Mouse (Mus musculus) kidney, embryonic 14.5 days (tissue): ENCODE measurements at regions not wholly inside any gene's neighbourhood (a gene's known extent, or its start where the extent isn't known, plus 50 kb on each side); places are given as distances from the start of the nearest gene placed in this dataset.
A peak's percentile ranks its signal among the peaks of the same experiment; 100 is the strongest.

Source experiments
- ATAC-seq: fragments of 200-750 bp; cut with Nextera tagmentation; 2 replicates; pipeline ENCODE4 v1.8.0; 2017; ENCODE audit warnings: moderate number of reproducible peaks, mild to moderate bottlenecking, moderate TSS enrichment, moderate library complexity; ENCODE audit not compliant: low FRiP score, low TSS enrichment
- H3K27ac ChIP-seq: fragments of 300-500 bp; sonication (generic); 2 replicates; pipeline ENCODE4 v1.5.1; 2014; ENCODE audit warnings: low read depth, mild to moderate bottlenecking, low read length, moderate library complexity, mixed read lengths
- H3K27me3 ChIP-seq: fragments of 300-500 bp; sonication (generic); 2 replicates; pipeline ENCODE4 v1.6.1; 2014; ENCODE audit warnings: mild to moderate bottlenecking, low read length; ENCODE audit not compliant: control insufficient read depth, insufficient read depth
- H3K36me3 ChIP-seq: fragments of 300-500 bp; sonication (generic); 2 replicates; pipeline ENCODE4 v1.6.1; 2014; ENCODE audit warnings: low read length, mixed read lengths; ENCODE audit not compliant: control insufficient read depth, insufficient read depth
- H3K4me1 ChIP-seq: fragments of 300-500 bp; sonication (generic); 2 replicates; pipeline ENCODE4 v1.6.1; 2014; ENCODE audit warnings: low read length, mixed read lengths; ENCODE audit not compliant: control insufficient read depth, insufficient read depth
- H3K4me2 ChIP-seq: fragments of 300-500 bp; sonication (generic); replicated peaks from 2 replicates; pipeline ENCODE4 v1.6.1; 2014; ENCODE audit warnings: low read depth, mild to moderate bottlenecking, low read length
- H3K4me3 ChIP-seq: fragments of 300-500 bp; sonication (generic); 2 replicates; pipeline ENCODE4 v1.5.1; 2014; ENCODE audit warnings: mild to moderate bottlenecking, low read length
- H3K9ac ChIP-seq: fragments of 300-500 bp; sonication (generic); 2 replicates; pipeline ENCODE4 v1.6.1; 2014; ENCODE audit warnings: low read depth, mild to moderate bottlenecking, low read length, moderate library complexity
- H3K9me3 ChIP-seq: fragments of 300-500 bp; sonication (generic); 2 replicates; pipeline ENCODE4 v1.6.1; 2016; ENCODE audit warnings: low read length; ENCODE audit not compliant: control insufficient read depth
- WGBS: fragments of 180-500 bp; shearing (Covaris S2); extraction: QIAGEN DNeasy Blood & Tissue Kit; methylation state at CpG from one replicate; pipeline ENCODE4 v1.1.7; 2014; 5-methylcytosine and 5-hydroxymethylcytosine counted together

GRCm38 (mm10) chr15:4206371-4206770 lies 168.9 kb upstream of the Plcxd3 start:
- WGBS: 76% methylated on average over 4 of the region's 4 CpGs
- no peak overlapping the region for H3K4me2 ChIP-seq
- no peak overlapping the region for H3K27ac ChIP-seq
- no peak overlapping the region for H3K9ac ChIP-seq
- H3K4me1 ChIP-seq: no peaks in the 10 kb centered on the region
- H3K9me3 ChIP-seq: no peaks in the 10 kb centered on the region
- no peak for ATAC-seq
- H3K36me3 ChIP-seq: no peaks in the 10 kb centered on the region
- no peaks in the 10 kb centered on the region for H3K27me3 ChIP-seq
- no peak overlapping the region for H3K4me3 ChIP-seq

DNA sequence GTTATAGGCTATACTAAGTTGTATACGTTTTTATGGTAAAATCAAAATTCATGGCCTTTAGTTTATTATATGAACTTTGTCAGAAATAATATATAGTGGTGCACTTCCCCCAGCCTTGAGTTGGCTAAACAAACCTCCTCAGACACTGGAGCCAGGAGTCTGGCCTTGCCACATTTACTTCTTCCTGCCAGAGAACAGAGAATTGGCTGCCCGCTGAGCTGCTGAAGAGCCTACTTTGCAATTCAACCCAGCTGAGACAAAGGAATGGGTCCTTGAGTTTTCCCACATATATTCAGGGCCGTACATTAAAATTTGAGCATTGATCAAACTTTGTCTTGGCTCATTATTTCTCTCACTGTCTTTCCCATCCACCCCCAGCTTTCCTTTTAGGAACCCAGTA lies 161.9 kb upstream of the Plcxd3 start:
- 74% methylated on average over 3 of the region's 3 CpGs for WGBS
- Histone ChIP-seq H3K4me2 (no peak overlapping the region), H3K27ac (no peak overlapping the region)

DNA sequence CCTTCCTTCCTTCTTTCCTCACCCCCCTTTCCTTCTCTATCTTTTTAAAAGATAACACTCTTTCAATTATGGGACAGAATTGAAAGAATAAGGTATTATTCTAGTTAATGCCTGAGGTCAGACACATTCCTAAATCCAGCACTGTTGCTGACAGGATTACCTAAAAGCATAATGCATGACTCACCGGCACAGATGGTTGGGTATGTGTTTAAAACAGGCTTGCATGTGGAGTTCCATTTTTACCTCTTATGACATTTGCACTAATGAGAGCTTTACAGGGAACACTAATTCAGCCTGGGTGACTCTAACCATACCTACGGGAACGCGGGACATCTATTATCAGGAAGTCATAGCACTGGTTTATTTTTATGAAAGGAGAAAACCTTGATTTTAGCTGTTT lies 156.2 kb upstream of the Plcxd3 start:
- no peak overlapping the region for H3K4me3 ChIP-seq
- no peaks in the 10 kb centered on the region for H3K27me3 ChIP-seq
- no peak for ATAC-seq
- H3K36me3 ChIP-seq: no peaks in the 10 kb centered on the region
- H3K4me1 ChIP-seq: no peaks in the 10 kb centered on the region
- no peaks in the 10 kb centered on the region for H3K9me3 ChIP-seq
- 90% methylated on average over 4 of the region's 4 CpGs for WGBS
- no peak overlapping the region for H3K27ac ChIP-seq
- no peak overlapping the region for H3K4me2 ChIP-seq
- no peak overlapping the region for H3K9ac ChIP-seq

More for the DNA sequence above, 161.9 kb upstream of the Plcxd3 start:
- H3K9me3 ChIP-seq: no peaks in the 10 kb centered on the region
- H3K4me3 ChIP-seq: no peak overlapping the region
- ATAC-seq: no peak
- H3K36me3 ChIP-seq: no peaks in the 10 kb centered on the region
- no peaks in the 10 kb centered on the region for H3K4me1 ChIP-seq
- H3K27me3 ChIP-seq: no peaks in the 10 kb centered on the region
- H3K9ac ChIP-seq: no peak overlapping the region

GRCm38 (mm10) chr15:4228055-4228454 lies 147.2 kb upstream of the Plcxd3 start:
- no peaks in the 10 kb centered on the region for H3K27me3 ChIP-seq
- no peaks in the 10 kb centered on the region for H3K9me3 ChIP-seq
- no peak overlapping the region for H3K4me3 ChIP-seq
- no peak overlapping the region for H3K27ac ChIP-seq
- WGBS: 17% methylated on average over 6 of the region's 6 CpGs
- no peak overlapping the region for H3K4me2 ChIP-seq
- no peaks in the 10 kb centered on the region for H3K4me1 ChIP-seq
- ATAC-seq: peak; percentile 91; the same call in 1 of the 2 replicates
- no peaks in the 10 kb centered on the region for H3K36me3 ChIP-seq
- H3K9ac ChIP-seq: no peak overlapping the region

DNA sequence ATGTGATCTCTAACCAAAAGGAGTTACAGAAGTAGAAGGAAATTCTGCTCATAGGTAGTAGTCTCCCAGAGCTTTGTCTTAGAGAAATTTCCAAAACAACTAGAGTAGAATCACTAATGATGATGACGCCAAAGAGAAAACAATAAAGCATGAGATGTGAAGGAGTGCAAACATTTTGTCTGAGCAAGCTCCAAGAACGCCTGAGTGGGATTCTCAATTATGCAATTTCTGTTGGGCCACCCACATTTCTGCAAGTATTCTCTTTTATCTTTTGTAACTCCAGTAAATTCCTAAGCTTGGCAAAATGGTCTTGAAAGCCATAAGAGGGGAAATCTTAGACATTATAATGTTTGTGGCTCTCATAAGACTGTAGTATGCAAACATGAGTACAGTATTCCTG lies 134.6 kb upstream of the Plcxd3 start:
- no peaks in the 10 kb centered on the region for H3K4me1 ChIP-seq
- no peaks in the 10 kb centered on the region for H3K36me3 ChIP-seq
- 78% methylated on average over 2 of the region's 2 CpGs for WGBS
- no peak overlapping the region for H3K27ac ChIP-seq
- H3K9me3 ChIP-seq: no peaks in the 10 kb centered on the region
- H3K27me3 ChIP-seq: no peaks in the 10 kb centered on the region
- H3K4me3 ChIP-seq: no peak overlapping the region
- ATAC-seq: no peak
- no peak overlapping the region for H3K4me2 ChIP-seq
- H3K9ac ChIP-seq: no peak overlapping the region

- H3K4me2 ChIP-seq: no peak overlapping the region
- ATAC-seq: no peak
- 84% methylated on average over 1 of the region's 1 CpGs for WGBS
- H3K36me3 ChIP-seq: no peaks in the 10 kb centered on the region
- H3K9ac ChIP-seq: no peak overlapping the region
- no peak overlapping the region for H3K4me3 ChIP-seq
- no peaks in the 10 kb centered on the region for H3K27me3 ChIP-seq
- H3K4me1 ChIP-seq: no peaks in the 10 kb centered on the region
- H3K27ac ChIP-seq: no peak overlapping the region
- no peaks in the 10 kb centered on the region for H3K9me3 ChIP-seq
Observed at GRCm38 (mm10) chr15:4247637-4248136, 127.6 kb upstream of the Plcxd3 start.

GRCm38 (mm10) chr15:4264601-4265000 lies 110.7 kb upstream of the Plcxd3 start:
- Histone ChIP-seq H3K4me1 (no peaks in the 10 kb centered on the region), H3K27ac (no peak overlapping the region), H3K4me2 (no peak overlapping the region), H3K9me3 (no peaks in the 10 kb centered on the region), H3K9ac (no peak overlapping the region), H3K4me3 (no peak overlapping the region), H3K27me3 (no peaks in the 10 kb centered on the region), H3K36me3 (no peaks in the 10 kb centered on the region)
- ATAC-seq: no peak
- WGBS: 85% methylated on average over 4 of the region's 4 CpGs

GRCm38 (mm10) chr15:4269835-4270234 lies 105.5 kb upstream of the Plcxd3 start:
- Histone ChIP-seq H3K4me2 (no peak overlapping the region), H3K9ac (no peak overlapping the region), H3K4me1 (no peaks in the 10 kb centered on the region), H3K4me3 (no peak overlapping the region), H3K27me3 (no peaks in the 10 kb centered on the region), H3K27ac (no peak overlapping the region), H3K36me3 (no peaks in the 10 kb centered on the region), H3K9me3 (no peaks in the 10 kb centered on the region)
- ATAC-seq: no peak
- WGBS: 95% methylated on average over 2 of the region's 2 CpGs

DNA sequence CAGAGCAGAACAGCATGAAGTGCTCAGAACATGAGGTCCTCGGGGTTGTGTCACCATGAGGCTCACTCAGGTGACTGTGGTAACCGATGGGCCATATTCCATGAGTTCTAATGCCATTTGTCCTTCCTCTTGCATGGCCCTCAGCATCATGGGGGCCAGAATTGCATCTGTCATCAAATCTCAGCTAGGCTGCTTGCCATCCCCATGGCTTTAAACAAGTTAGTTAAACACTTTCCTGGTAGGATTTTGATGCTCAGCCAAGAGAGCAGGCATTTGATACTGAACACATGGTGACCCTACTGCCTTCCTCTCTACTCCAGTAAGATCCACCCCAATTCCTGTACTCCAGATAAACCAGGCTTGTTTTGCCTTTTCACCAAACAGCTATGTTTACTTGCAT lies 98.3 kb upstream of the Plcxd3 start:
- ATAC-seq: no peak
- 89% methylated on average over 2 of the region's 2 CpGs for WGBS
- Histone ChIP-seq H3K4me1 (no peaks in the 10 kb centered on the region), H3K27me3 (no peaks in the 10 kb centered on the region), H3K27ac (no peak overlapping the region), H3K4me2 (no peak overlapping the region), H3K36me3 (no peaks in the 10 kb centered on the region), H3K4me3 (no peak overlapping the region), H3K9ac (no peak overlapping the region), H3K9me3 (no peaks in the 10 kb centered on the region)
